Mouse (Mus musculus) neural tube, embryonic 13.5 days (tissue): ENCODE data around the gene Nebl. TPM values are rescaled to one million over a fixed set of nuclear protein-coding genes. Genes with fewer than 3 reads are reported as not detected.

Experiments used
- ATAC-seq: fragments of 200-750 bp; cut with Nextera tagmentation; 2 replicates; pipeline ENCODE4 v1.8.0; 2017; ENCODE audit warnings: low read depth, mild to moderate bottlenecking, moderate TSS enrichment, moderate library complexity
- H3K27ac ChIP-seq: fragments of 300-500 bp; sonication (generic); replicated peaks from 2 replicates; pipeline ENCODE4 v1.5.1; 2015; ENCODE audit warnings: moderate library complexity, mild to moderate bottlenecking, inconsistent platforms
- H3K27me3 ChIP-seq: fragments of 300-500 bp; sonication (generic); 2 replicates; pipeline ENCODE4 v1.6.1; 2015; ENCODE audit warnings: mild to moderate bottlenecking, inconsistent platforms
- H3K36me3 ChIP-seq: fragments of 300-500 bp; sonication (generic); 2 replicates; pipeline ENCODE4 v1.6.1; 2015; ENCODE audit warnings: mild to moderate bottlenecking, inconsistent platforms
- H3K4me1 ChIP-seq: fragments of 300-500 bp; sonication (generic); replicated peaks from 2 replicates; pipeline ENCODE4 v1.6.1; 2015; ENCODE audit warnings: inconsistent platforms
- H3K4me2 ChIP-seq: fragments of 300-500 bp; sonication (generic); 2 replicates; pipeline ENCODE4 v1.6.1; 2015; ENCODE audit warnings: inconsistent platforms, mild to moderate bottlenecking, moderate library complexity
- H3K4me3 ChIP-seq: fragments of 300-500 bp; sonication (generic); 2 replicates; pipeline ENCODE4 v1.5.1; 2015; ENCODE audit warnings: mild to moderate bottlenecking, inconsistent platforms
- H3K9ac ChIP-seq: fragments of 300-500 bp; sonication (generic); 2 replicates; pipeline ENCODE4 v1.6.1; 2015; ENCODE audit warnings: moderate library complexity, mild to moderate bottlenecking, inconsistent platforms
- H3K9me3 ChIP-seq: fragments of 300-500 bp; sonication (generic); 2 replicates; pipeline ENCODE4 v1.6.1; 2016; ENCODE audit warnings: inconsistent platforms
- WGBS: fragments of 180-500 bp; shearing (Covaris S2); methylation state at CpG from one replicate; pipeline ENCODE4 v1.1.7; 2015; 5-methylcytosine and 5-hydroxymethylcytosine counted together
- polyA plus RNA-seq: library from polyadenylated mRNA; unstranded; fragments of >200 nt; fragmentation: Nextera tagmentation; extraction: Ambion mirVana; gene quantifications from 2 replicates; pipeline ENCODE4 v1.2.1, GENCODE M21; 2015

Nebl gene
- polyA plus RNA-seq, 1 experiment from 2014 or later = 10.9 TPM

DNA sequence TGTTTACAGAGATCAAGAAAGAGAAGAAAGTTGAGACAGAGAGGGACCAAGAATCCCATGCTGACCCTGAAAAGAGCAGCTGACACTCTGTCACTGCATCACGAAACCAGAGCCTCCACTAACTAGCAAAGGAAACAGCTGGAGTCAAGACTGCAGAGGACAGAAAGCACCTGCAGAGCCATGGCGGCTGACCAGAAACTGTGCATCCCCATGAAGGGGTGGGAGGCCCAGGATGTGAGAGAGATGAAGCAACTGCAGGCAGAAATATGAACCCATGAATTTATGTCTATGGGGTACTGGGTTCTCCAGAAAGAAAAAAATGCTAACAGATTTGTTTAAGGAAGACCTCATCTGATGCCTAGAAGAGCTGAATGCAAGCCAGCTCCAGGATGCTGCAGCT is 133.3 kb downstream of the Nebl start:
- H3K27ac ChIP-seq = no peak overlapping the region

DNA sequence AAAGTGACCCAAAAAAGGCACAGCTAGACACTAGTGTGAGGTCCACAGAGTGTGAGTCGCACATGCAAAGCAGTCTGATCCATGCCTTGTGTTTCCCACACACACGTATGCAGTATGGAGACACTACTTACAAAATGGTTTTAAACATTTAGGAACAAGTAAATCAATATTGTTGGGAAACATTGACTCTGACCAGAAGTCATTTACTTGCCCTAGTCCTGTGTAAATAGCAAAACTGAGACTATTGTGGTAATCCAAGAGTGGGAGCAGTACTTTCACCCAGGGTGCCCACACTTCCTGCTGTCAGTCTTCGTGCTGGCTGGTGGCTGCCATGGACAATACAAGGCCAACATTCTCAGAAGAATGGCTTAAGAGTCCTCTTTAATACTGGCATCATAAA is 141.6 kb downstream of the Nebl start:
- no peaks in the 10 kb centered on the region for H3K36me3 ChIP-seq
- H3K4me2 ChIP-seq = no peak overlapping the region
- H3K27me3 ChIP-seq = no peaks in the 10 kb centered on the region
- H3K4me1 ChIP-seq = 0 out of 2 replicates have a peak, but pooled peaks cover 7% of the 10 kb centered on the region
- H3K9me3 ChIP-seq = peaks cover 5% of the 10 kb centered on the region; the same call in 1 of the 2 replicates
- no peak for ATAC-seq
- no peak overlapping the region for H3K27ac ChIP-seq
- WGBS = 90% methylated on average over 3 of the region's 3 CpGs
- H3K4me3 ChIP-seq = no peak overlapping the region
- H3K9ac ChIP-seq = no peak overlapping the region

More for the DNA sequence above, 133.3 kb downstream of the Nebl start:
- 63% methylated on average over 2 of the region's 2 CpGs for WGBS
- no peaks in the 10 kb centered on the region for H3K36me3 ChIP-seq
- H3K4me3 ChIP-seq = no peak overlapping the region
- H3K4me2 ChIP-seq = no peak overlapping the region
- H3K9me3 ChIP-seq = peaks cover 5% of the 10 kb centered on the region; the same call in 1 of the 2 replicates
- no peak overlapping the region for H3K9ac ChIP-seq
- no peak for ATAC-seq
- H3K4me1 ChIP-seq = no peaks in the 10 kb centered on the region; the same call in 1 of the 2 replicates
- no peaks in the 10 kb centered on the region for H3K27me3 ChIP-seq

DNA sequence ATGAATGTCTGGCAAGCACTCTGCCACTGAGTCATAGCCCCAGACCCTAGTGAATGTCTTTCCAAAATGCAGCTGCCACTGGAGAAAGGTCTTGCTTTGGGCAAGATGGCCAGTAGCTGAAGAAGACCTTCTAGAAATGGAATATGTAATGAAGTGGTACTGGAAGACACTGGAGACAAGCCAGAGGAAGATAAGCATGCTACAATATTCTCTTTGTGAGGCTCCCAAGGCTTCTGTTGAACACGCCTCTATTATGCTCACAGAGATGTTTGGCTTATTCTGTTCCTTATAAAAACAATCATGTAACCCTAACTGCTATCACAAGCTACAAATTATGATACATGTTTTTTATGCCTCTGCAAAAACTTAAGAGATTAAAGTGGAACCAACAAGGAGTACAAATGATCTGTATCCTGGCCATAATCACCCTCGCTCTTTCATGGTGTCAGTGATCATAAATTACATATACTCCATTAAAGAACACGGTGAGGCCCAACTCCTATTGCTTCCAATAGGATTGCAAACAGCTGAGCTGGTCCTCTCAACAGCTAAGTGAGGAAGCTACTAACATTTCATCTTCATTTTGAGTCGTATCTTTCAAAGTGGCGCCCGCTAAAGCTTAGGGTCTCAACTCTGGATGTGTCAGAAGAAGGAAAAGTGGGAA is 145.8 kb downstream of the Nebl start:
- no peaks in the 10 kb centered on the region for H3K9me3 ChIP-seq
- H3K9ac ChIP-seq = no peak overlapping the region
- H3K4me1 ChIP-seq = 0 out of 2 replicates have a peak, but pooled peaks cover 7% of the 10 kb centered on the region
- no peak overlapping the region for H3K4me2 ChIP-seq
- H3K36me3 ChIP-seq = no peaks in the 10 kb centered on the region
- WGBS = 65% methylated on average over 6 of the region's 6 CpGs
- no peak overlapping the region for H3K4me3 ChIP-seq
- no peak for ATAC-seq
- H3K27me3 ChIP-seq = no peaks in the 10 kb centered on the region
- no peak overlapping the region for H3K27ac ChIP-seq

DNA sequence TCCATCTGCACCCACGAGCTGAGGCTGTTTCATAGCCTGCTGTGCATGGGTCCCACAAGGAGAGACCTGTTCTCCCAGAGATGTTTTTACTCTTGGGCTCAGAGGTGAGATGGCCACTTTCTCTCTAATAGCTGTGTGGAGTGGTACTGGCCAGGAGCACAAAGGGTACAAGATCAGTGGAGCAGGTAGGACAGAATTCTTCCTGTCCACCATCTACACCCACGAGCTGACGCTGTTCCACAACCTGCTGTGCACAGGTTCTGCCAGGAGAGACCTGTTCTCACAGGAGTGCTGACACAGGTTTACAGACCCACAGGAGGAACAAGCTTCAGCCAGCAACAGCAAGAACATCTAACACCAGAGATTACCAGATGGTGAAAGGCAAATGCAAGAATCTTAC is 155.6 kb downstream of the Nebl start:
- H3K4me3 ChIP-seq = no peak overlapping the region
- ATAC-seq = no peak
- no peak overlapping the region for H3K4me2 ChIP-seq
- H3K9ac ChIP-seq = no peak overlapping the region
- no peaks in the 10 kb centered on the region for H3K27me3 ChIP-seq
- H3K9me3 ChIP-seq = peaks cover 12% of the 10 kb centered on the region; the same call in 1 of the 2 replicates
- 68% methylated on average over 3 of the region's 3 CpGs for WGBS
- no peaks in the 10 kb centered on the region for H3K36me3 ChIP-seq
- H3K27ac ChIP-seq = no peak overlapping the region
- H3K4me1 ChIP-seq = no peaks in the 10 kb centered on the region

DNA sequence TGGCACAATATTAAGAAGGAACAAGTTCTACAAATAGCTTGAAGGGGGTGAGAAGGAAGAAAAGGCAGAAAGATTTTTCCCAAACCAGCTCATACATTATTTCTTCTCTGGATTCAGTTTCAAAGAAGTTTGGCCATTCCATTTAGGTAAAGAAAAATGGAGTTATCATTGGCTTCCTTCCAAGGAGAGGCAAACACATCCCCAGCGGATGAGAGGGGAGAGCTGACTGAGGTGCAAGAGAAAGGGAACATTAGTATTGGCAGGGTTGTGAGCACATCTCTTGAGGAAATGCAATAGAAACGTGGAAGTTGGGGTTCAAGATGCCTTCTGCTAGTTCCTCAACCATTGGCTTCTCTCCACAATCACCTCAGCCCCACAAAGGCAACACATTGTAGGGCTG is 159.5 kb downstream of the Nebl start:
- Histone ChIP-seq H3K4me3 (no peak overlapping the region), H3K27ac (no peak overlapping the region), H3K4me2 (no peak overlapping the region), H3K4me1 (no peaks in the 10 kb centered on the region), H3K9ac (no peak overlapping the region), H3K9me3 (no peaks in the 10 kb centered on the region), H3K36me3 (no peaks in the 10 kb centered on the region), H3K27me3 (no peaks in the 10 kb centered on the region)
- no peak for ATAC-seq
- WGBS = 71% methylated on average over 2 of the region's 2 CpGs

DNA sequence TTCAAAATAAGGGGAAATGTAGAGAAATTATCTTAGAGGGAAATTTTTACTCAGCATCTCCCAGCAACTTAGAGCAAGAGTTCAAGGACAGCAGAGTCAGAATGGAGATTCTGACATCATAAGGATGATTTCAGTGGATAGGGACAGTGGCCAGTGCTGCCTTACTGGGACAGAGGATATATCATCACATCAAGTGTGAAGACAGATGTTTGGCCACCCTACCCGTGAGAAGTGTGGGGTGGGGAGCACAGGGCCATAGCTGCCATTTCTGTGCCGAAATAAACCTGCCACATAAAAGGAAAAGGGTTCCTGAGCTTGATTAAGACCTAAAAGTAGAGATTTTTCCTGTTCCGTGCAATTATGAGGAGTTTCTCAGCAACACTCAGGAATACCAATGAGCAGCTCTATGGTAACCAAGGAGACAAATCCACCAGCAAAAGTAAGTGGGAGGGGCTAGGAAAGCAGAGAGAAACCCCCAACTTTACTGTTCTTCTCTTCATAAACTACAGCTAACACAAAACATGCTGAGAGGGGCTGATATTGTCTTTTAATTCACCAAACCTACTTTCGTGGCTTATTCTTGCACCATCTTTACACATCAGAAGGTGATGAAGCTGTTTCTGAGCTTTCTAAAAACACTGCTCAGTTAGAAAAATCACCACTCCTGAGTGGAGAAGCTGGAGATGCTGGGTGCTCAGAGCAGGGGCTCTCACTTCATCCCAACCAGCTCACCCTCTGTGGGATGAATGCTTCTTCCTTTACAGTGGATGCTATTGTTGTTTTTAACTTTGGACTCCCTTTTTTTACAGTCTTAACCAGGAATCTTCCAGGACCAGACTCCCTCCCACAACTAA is 172.1 kb downstream of the Nebl start:
- Histone ChIP-seq H3K9me3 (no peaks in the 10 kb centered on the region), H3K36me3 (no peaks in the 10 kb centered on the region), H3K9ac (no peak overlapping the region), H3K4me3 (no peak overlapping the region), H3K27ac (no peak overlapping the region), H3K27me3 (no peaks in the 10 kb centered on the region), H3K4me1 (peaks cover 11% of the 10 kb centered on the region; the same call in 1 of the 2 replicates), H3K4me2 (no peak overlapping the region)
- ATAC-seq = no peak
- WGBS = 39% methylated on average over 4 of the region's 4 CpGs

DNA sequence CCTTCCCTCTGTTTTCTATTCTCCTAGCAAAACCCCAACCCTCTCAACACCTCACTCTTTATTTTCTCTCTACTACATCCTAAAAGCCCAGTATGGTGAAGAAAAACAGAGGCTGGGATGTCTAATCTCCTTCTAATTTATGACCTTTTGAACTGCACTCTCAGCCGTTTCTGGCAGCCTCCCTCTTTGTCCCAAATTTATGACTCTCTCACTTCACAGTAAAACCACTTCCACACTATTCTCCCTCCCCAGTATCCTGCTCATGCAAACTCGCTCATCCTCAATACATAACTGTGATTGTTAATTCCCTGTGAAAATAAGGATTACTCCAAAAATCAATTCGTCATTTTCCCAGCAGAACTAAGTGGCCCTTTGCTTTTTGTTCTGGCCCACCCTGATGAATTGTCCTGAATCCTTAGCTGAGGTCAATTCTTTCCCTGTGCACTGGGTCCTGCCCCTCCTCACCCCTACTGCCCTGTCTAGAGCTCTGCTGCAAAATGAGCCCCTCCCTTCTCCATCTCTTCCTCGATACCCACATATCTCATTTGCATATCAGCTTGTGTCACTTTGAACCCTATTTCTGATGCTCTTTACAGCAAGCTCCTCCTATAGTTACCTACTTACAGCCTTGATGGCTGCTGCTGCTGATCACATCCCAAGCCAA is 181.2 kb downstream of the Nebl start:
- peak; percentile 63; the same call in 1 of the 2 replicates for ATAC-seq
- whole genome bisulfite sequencing = 11% methylated on average over 4 of the region's 4 CpGs
- Histone ChIP-seq H3K9me3 (no peaks in the 10 kb centered on the region), H3K36me3 (no peaks in the 10 kb centered on the region), H3K4me1 (peaks cover 8% of the 10 kb centered on the region), H3K4me3 (no peak overlapping the region), H3K9ac (no peak overlapping the region), H3K27me3 (no peaks in the 10 kb centered on the region), H3K27ac (no peak overlapping the region), H3K4me2 (no peak overlapping the region)

DNA sequence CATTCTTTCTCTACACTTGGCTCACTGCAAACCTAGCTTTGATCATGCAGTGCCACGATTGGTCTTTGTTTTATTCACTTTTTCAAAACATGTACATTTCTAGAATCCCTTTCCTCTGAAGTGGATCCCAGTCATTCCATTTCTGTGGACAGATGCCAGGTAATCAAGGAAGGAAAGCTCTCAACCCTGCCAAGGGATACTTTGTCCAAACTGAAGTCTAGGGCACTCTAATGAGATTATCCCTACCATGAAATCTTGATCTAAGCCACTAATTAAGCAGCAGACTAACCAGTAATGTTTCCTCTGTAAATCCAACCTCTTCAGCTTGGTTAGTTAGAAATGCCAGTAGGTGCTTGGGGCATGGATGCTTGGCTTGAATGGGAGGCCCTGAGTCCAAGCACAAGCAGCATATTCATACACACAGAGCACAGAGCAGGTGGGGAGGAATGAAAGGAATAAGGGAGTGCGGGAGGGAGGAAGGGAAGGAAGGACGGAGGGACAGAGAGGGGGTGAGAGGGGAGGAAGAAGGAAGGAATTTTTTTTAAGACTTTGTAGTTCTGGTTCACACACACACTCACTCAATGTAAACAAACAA is 184.8 kb downstream of the Nebl start:
- Histone ChIP-seq H3K4me1 (peaks cover 8% of the 10 kb centered on the region), H3K4me2 (no peak overlapping the region), H3K27me3 (no peaks in the 10 kb centered on the region), H3K36me3 (no peaks in the 10 kb centered on the region), H3K9ac (no peak overlapping the region), H3K9me3 (no peaks in the 10 kb centered on the region), H3K4me3 (no peak overlapping the region), H3K27ac (no peak overlapping the region)
- no peak for ATAC-seq
- 90% methylated on average over 3 of the region's 3 CpGs for WGBS

DNA sequence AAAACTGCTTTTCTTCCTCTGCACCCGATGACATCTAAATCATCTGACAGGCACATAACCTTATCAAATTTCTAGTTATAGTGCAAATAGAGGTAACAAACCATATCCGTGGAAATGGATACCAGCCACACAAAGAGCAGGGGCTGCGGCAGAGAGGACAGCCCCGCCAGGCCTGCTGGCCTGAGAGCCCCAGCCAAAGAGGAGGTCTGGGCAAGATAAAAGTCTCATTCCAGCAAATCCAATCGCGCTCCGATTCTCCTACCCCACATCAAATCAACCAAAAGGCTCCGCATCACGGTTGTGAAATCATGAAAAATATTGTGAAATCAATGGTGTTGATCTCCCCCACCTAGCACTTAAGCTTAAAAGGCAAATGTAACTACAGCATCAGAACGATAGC is 191.5 kb downstream of the Nebl start:
- Histone ChIP-seq H3K4me3 (no peak overlapping the region), H3K4me2 (no peak overlapping the region), H3K27me3 (no peaks in the 10 kb centered on the region), H3K9me3 (no peaks in the 10 kb centered on the region), H3K27ac (no peak overlapping the region), H3K9ac (no peak overlapping the region), H3K36me3 (no peaks in the 10 kb centered on the region), H3K4me1 (no peaks in the 10 kb centered on the region)
- no peak for ATAC-seq
- WGBS = 83% methylated on average over 10 of the region's 10 CpGs

DNA sequence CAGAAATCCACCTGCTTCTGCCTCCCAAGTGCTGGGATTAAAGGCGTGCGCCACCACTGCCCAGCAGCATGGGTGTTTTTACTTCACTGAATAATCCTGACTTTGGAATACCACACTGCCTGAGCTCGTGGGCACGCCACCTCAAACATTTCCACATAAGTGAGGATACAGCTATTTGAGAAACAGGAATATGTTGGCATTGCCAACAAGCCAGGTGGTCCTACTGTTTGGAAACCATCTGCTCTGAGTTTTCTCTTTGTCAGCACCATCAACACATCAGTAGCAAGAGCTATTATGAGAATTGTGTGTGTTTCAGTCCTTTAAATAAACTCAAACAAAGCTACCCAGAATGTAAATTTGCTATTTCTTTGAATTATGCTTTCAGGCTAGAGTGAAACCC is 192.8 kb downstream of the Nebl start:
- Histone ChIP-seq H3K4me3 (no peak overlapping the region), H3K9me3 (no peaks in the 10 kb centered on the region), H3K36me3 (no peaks in the 10 kb centered on the region), H3K27me3 (no peaks in the 10 kb centered on the region), H3K27ac (no peak overlapping the region), H3K4me1 (0 out of 2 replicates have a peak, but pooled peaks cover 4% of the 10 kb centered on the region), H3K9ac (no peak overlapping the region), H3K4me2 (no peak overlapping the region)
- no peak for ATAC-seq
- WGBS = 88% methylated on average over 4 of the region's 4 CpGs

DNA sequence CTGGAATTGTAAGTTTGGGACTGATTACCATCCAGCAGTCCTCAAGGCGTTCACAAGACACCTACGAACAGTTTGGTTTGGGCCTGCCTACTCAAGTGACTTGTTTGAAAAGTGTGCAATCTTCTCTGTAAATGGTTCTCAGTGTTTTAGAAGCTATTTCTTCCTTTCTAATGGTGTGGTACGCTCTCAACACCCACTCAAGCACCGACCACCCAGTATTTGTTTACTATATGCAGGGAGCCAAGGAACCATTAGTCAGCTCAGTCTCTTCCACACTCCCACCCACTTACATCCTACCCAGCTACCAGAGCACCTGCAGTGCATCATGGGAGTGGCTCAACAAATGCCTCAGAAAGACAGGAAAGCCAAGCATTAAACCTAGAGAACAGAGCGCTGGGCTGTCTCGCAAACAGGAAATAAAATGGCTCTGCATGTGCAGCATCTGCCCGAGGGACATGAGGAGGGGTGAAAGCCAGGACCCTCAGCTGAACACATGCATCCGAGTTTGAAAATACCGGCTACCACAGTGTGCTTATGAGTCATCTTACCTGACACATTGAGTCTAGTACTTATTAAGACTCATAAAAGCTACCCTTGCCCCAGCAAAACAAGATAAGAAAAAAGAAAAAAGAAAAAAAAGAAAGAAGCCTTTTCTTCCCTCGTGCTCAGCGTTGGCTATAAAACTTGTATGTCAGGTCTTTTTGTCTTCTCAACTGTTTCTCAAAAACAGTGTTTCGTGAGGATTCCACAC is 199.7 kb downstream of the Nebl start:
- no peak overlapping the region for H3K27ac ChIP-seq
- no peaks in the 10 kb centered on the region for H3K27me3 ChIP-seq
- ATAC-seq = no peak
- no peaks in the 10 kb centered on the region for H3K36me3 ChIP-seq
- no peak overlapping the region for H3K4me2 ChIP-seq
- no peak overlapping the region for H3K4me3 ChIP-seq
- WGBS = 67% methylated on average over 12 of the region's 12 CpGs
- peaks cover 11% of the 10 kb centered on the region; the same call in 1 of the 2 replicates for H3K4me1 ChIP-seq
- H3K9ac ChIP-seq = no peak overlapping the region
- no peaks in the 10 kb centered on the region for H3K9me3 ChIP-seq
